22 mouse cellular contexts compared by ENCODE assay signal in the genomic region with DNA sequence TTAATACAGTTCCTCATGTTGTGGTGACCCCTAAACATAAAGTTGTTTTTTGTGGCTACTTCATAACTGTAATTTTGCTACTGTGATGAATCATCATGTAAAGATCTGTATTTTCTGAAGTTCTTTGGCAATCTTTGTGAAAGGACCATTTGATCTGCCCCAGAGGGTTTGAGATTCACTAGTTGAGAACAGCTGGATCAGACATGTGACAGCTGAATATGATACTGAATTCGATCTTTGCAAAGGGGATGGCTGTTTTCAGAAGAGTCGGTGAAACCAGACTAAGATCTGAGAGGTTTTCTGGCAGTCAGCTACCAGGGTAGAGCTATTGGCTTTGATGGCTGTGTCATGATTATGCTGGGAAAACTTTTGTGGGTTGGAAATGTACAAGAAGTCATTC. TPM values are rescaled to one million over a fixed set of nuclear protein-coding genes. Genes with fewer than 3 reads are reported as not detected.
A peak's percentile ranks its signal among the peaks of the same experiment; 100 is the strongest.
DNase-seq lines count a peak whose midpoint lies in the region; ATAC-seq and TF ChIP-seq lines count a peak whose summit lies in the region.
"Had no signal": no experiment of that assay in that cellular context is flagged by ENCODE, and none has a peak within 500 bp of the region (broad histone marks: within the 10 kb centered on the region; RNA-seq: fewer than 3 reads in every experiment).

No protein-coding gene starts in this region.

- H3K36me3 ChIP-seq in embryonic facial prominence, embryonic 14.5 days (ENCODE audit: control insufficient read depth, insufficient read depth, low read length) = no peaks in the 10 kb centered on the region
- H3K36me3 ChIP-seq in embryonic facial prominence, embryonic 10.5 days (replicated peaks) = no peaks in the 10 kb centered on the region
- no peaks in the 10 kb centered on the region for H3K36me3 ChIP-seq in myocyte (ENCODE audit: control insufficient read depth, insufficient read depth)
- no peaks in the 10 kb centered on the region for H3K36me3 ChIP-seq in heart, embryonic 11.5 days (ENCODE audit: control insufficient read depth, insufficient read depth, low read length)
- H3K36me3 ChIP-seq: embryonic facial prominence, embryonic 13.5 days; forebrain, embryonic 10.5 days; forebrain, embryonic 12.5 days had no signal

- no peak for TF ChIP-seq POLR2A in myocyte (IDR thresholded peaks at IDR 0.05; ENCODE audit: insufficient read length, low read depth)
- no peak for TF ChIP-seq POLR2A in cerebellum, adult 2 months (IDR thresholded peaks at IDR 0.05; ENCODE audit: borderline replicate concordance, insufficient read depth, low read length)

- H3K27ac ChIP-seq in embryonic facial prominence, embryonic 14.5 days (replicated peaks; ENCODE audit: low read depth, low read length) = no peak overlapping the region
- no peak overlapping the region for H3K27ac ChIP-seq in embryonic facial prominence, embryonic 10.5 days (replicated peaks)
- H3K27ac ChIP-seq in heart, embryonic 11.5 days (ENCODE audit: low read depth, low read length) = no peak overlapping the region
- H3K27ac ChIP-seq in cerebellum, adult 2 months (ENCODE audit: insufficient read depth, low read length) = no peak overlapping the region
- H3K27ac ChIP-seq: embryonic facial prominence, embryonic 13.5 days; forebrain, embryonic 10.5 days; forebrain, embryonic 12.5 days had no signal

- H3ac ChIP-seq in myocyte (ENCODE audit: control insufficient read depth, insufficient read length) = no peak overlapping the region

- TF ChIP-seq CTCF in cerebellum, adult 2 months (IDR thresholded peaks at IDR 0.05; ENCODE audit: borderline replicate concordance, insufficient read depth, low read depth, low read length) = no peak

- no peak for ATAC-seq in embryonic facial prominence, embryonic 14.5 days (ENCODE audit: low read depth)
- ATAC-seq in heart, embryonic 11.5 days (replicated peaks; ENCODE audit: insufficient number of reproducible peaks, low FRiP score, low TSS enrichment) = no peak
- ATAC-seq: forebrain, embryonic 14.5 days; forebrain, embryonic 16.5 days had no signal

- WGBS in embryonic facial prominence, embryonic 14.5 days = 43% methylated on average over 2 of the region's 2 CpGs
- 82% methylated on average over 2 of the region's 2 CpGs for WGBS in embryonic facial prominence, embryonic 10.5 days
- WGBS in heart, embryonic 11.5 days (ENCODE audit: insufficient replicate concordance) = 72% methylated on average over 2 of the region's 2 CpGs
- WGBS in cerebellum, adult 2 months = 65% methylated on average over 2 of the region's 2 CpGs

- DNase-seq in embryonic facial prominence, embryonic 14.5 days (ENCODE audit: low spot score) = peak; percentile 55
- DNase-seq in embryonic facial prominence, embryonic 10.5 days (ENCODE audit: low spot score) = no peak
- DNase-seq in cerebellum, adult 2 months = no peak
- DNase-seq: adrenal gland, adult 2 months; adrenal gland, postnatal 10 days; adrenal gland, postnatal 25 days; B cell, adult 2 months; cerebellum, adult 11 months; cerebellum, adult 18-20 months; cerebellum, adult 9-10 months; cerebellum, postnatal 10 days; cerebellum, postnatal 25 days had no signal

- H3K4me2 ChIP-seq in embryonic facial prominence, embryonic 14.5 days (ENCODE audit: low read depth, low read length) = no peak overlapping the region
- peak overlapping the region; percentile 16 for H3K4me2 ChIP-seq in myocyte (ENCODE audit: low read depth)
- no peak overlapping the region for H3K4me2 ChIP-seq in heart, embryonic 11.5 days
- H3K4me2 ChIP-seq: embryonic facial prominence, embryonic 13.5 days; forebrain, embryonic 12.5 days had no signal

- no peaks in the 10 kb centered on the region for H3K9me3 ChIP-seq in embryonic facial prominence, embryonic 14.5 days (ENCODE audit: control insufficient read depth, low read length)
- no peaks in the 10 kb centered on the region for H3K9me3 ChIP-seq in embryonic facial prominence, embryonic 10.5 days
- no peaks in the 10 kb centered on the region for H3K9me3 ChIP-seq in heart, embryonic 11.5 days (replicated peaks; ENCODE audit: control insufficient read depth, low read length)
- H3K9me3 ChIP-seq: embryonic facial prominence, embryonic 13.5 days; forebrain, embryonic 10.5 days; forebrain, embryonic 12.5 days had no signal

- no peak overlapping the region for H3K4me3 ChIP-seq in embryonic facial prominence, embryonic 14.5 days (ENCODE audit: low read depth, low read length)
- H3K4me3 ChIP-seq in embryonic facial prominence, embryonic 10.5 days = no peak overlapping the region
- no peak overlapping the region for H3K4me3 ChIP-seq in myocyte
- H3K4me3 ChIP-seq in heart, embryonic 11.5 days (ENCODE audit: low read depth, low read length) = no peak overlapping the region
- H3K4me3 ChIP-seq in cerebellum, adult 2 months (replicated peaks; ENCODE audit: insufficient read depth, low read depth, low read length) = no peak overlapping the region
- H3K4me3 ChIP-seq: embryonic facial prominence, embryonic 13.5 days; forebrain, embryonic 10.5 days; forebrain, embryonic 12.5 days had no signal

- H3K79me2 ChIP-seq in myocyte (ENCODE audit: control insufficient read depth, insufficient read depth) = no peaks in the 10 kb centered on the region

- H3K9ac ChIP-seq in embryonic facial prominence, embryonic 14.5 days (ENCODE audit: low read depth, low read length) = no peak overlapping the region
- H3K9ac ChIP-seq in heart, embryonic 11.5 days (ENCODE audit: low read depth, low read length) = no peak overlapping the region
- H3K9ac ChIP-seq: embryonic facial prominence, embryonic 13.5 days; forebrain, embryonic 12.5 days had no signal

- no peaks in the 10 kb centered on the region for H3K27me3 ChIP-seq in embryonic facial prominence, embryonic 14.5 days (replicated peaks; ENCODE audit: control insufficient read depth, insufficient read depth, low read length)
- H3K27me3 ChIP-seq in embryonic facial prominence, embryonic 10.5 days (replicated peaks; ENCODE audit: low read depth, poor library complexity, severe bottlenecking) = no peaks in the 10 kb centered on the region
- no peaks in the 10 kb centered on the region for H3K27me3 ChIP-seq in myocyte (ENCODE audit: control insufficient read depth, insufficient read depth, insufficient read length)
- no peaks in the 10 kb centered on the region for H3K27me3 ChIP-seq in heart, embryonic 11.5 days (ENCODE audit: control insufficient read depth, insufficient read depth, low read length)
- no peaks in the 10 kb centered on the region for H3K27me3 ChIP-seq in cerebellum, adult 2 months (ENCODE audit: control insufficient read depth, insufficient read depth, low read length)
- H3K27me3 ChIP-seq: embryonic facial prominence, embryonic 13.5 days; forebrain, embryonic 12.5 days had no signal

- no peaks in the 10 kb centered on the region for H3K4me1 ChIP-seq in embryonic facial prominence, embryonic 14.5 days (ENCODE audit: control insufficient read depth, insufficient read depth, low read length)
- H3K4me1 ChIP-seq in embryonic facial prominence, embryonic 10.5 days = no peaks in the 10 kb centered on the region
- no peaks in the 10 kb centered on the region for H3K4me1 ChIP-seq in heart, embryonic 11.5 days (ENCODE audit: control insufficient read depth, insufficient read depth, low read length)
- no peaks in the 10 kb centered on the region for H3K4me1 ChIP-seq in cerebellum, adult 2 months (ENCODE audit: control insufficient read depth, insufficient read depth, low read length)
- H3K4me1 ChIP-seq: embryonic facial prominence, embryonic 13.5 days; forebrain, embryonic 10.5 days; forebrain, embryonic 12.5 days had no signal

TF ChIP-seq in myocyte, 11 proteins besides CTCF, POLR2A, EP300 and RAD21:
- TF ChIP-seq CEBPB (IDR thresholded peaks at IDR 0.05; ENCODE audit: insufficient read depth, poor library complexity, severe bottlenecking) (no peak), E2F4 (IDR thresholded peaks at IDR 0.05; ENCODE audit: insufficient read depth) (no peak), SRF (IDR thresholded peaks at IDR 0.05; ENCODE audit: control insufficient read depth, insufficient read length, low read depth) (no peak), TCF12 (IDR thresholded peaks at IDR 0.05; ENCODE audit: insufficient read depth, poor library complexity, severe bottlenecking) (no peak), MAX (IDR thresholded peaks at IDR 0.05; ENCODE audit: low read depth) (no peak), TCF3 (IDR thresholded peaks at IDR 0.05; ENCODE audit: insufficient read length, low read depth) (no peak), MYOG (IDR thresholded peaks at IDR 0.05; ENCODE audit: control insufficient read depth in 1 of 3, insufficient read depth in 1 of 3, insufficient read length in 2 of 3, low read depth in 2 of 3) (no peak), MYOD1 (IDR thresholded peaks at IDR 0.05; ENCODE audit: control insufficient read depth in 1 of 3, insufficient read length in 2 of 3, low read depth in 2 of 3) (peak in 2 of 3 experiments; percentile 19 to 58), USF1 (IDR thresholded peaks at IDR 0.05; ENCODE audit: low read depth) (peak; percentile 51), REST (IDR thresholded peaks at IDR 0.05; ENCODE audit: insufficient read depth, insufficient read length) (no peak), POLR2AphosphoS2 (IDR thresholded peaks at IDR 0.05; ENCODE audit: insufficient read length, low read depth) (no peak)

RNA-seq across cellular contexts. Expression of a gene that starts 10.9 kb away (rescaled TPM):
- polyA plus RNA-seq in embryonic facial prominence, embryonic 14.5 days (2014; fragmentation: Nextera tagmentation; extraction: Ambion mirVana) = not detected in 2 replicates
- not detected in 2 replicates for polyA plus RNA-seq in embryonic facial prominence, embryonic 10.5 days (2016; fragmentation: Nextera tagmentation; extraction: Ambion mirVana)
- polyA plus RNA-seq in myocyte (2012; fragmentation: generic; extraction: Trizol) = not detected
- polyA plus RNA-seq in heart, embryonic 11.5 days (2014; fragmentation: Nextera tagmentation; extraction: Ambion mirVana) = not detected in 2 replicates
- not detected in 2 replicates for polyA plus RNA-seq in cerebellum, adult 2 months (2012; rRNA removed)
- polyA plus RNA-seq: adrenal gland, adult 2 months; brain, embryonic 14.5 days; cortical plate, adult 2 months; embryonic facial prominence, embryonic 11.5 days; embryonic facial prominence, embryonic 13.5 days; forebrain, embryonic 10.5 days; forebrain, embryonic 12.5 days; forebrain, embryonic 14.5 days; forebrain, embryonic 16.5 days had no signal
